Mouse (Mus musculus): ENCODE measurements around the gene Brd4.

DNA sequence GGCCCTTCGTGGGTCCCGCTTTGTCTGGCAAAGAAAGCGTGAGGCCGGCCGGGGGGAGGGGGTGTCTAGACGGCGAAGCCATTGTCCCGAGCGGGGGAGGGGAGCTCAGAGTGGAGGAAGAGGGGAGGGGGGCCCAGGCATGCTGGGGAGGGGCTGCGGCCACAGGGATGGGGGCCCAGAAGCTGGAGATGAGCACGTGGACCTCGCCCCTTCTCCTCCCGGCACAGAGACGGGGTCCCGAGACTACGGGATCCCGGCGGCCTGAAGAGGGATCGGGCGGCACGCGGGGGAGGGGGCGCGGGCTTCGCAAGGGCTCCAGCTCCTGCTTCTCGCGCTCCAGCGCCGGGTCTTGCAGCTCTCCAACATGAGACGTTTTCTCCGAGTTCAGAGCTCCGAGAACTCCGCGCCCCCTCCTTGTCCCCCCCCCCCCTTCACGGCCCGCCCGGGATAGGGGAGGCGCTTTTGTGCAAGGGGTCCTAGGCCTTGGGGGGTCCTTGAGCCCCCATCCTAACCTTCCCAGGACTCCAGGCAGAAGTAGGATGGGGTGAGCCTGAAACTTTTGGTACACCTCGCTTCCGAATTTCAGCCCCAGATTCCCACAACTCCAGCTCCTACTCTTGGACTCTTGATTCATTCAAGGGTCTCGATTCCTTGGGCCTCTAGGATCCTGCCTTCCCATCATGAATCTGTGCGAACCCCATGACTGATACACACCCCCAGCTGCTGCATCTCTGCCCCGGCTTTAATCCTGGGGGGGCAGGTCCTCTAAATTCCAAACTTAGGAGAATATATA is 118.5 kb downstream of the Brd4 start:
- no peak for TF ChIP-seq POLR2A (IDR thresholded peaks at IDR 0.05; ENCODE audit: control insufficient read depth in 1 of 2, insufficient read depth in 1 of 2, low read depth in 1 of 2, low read length in 2 of 2, poor library complexity in 1 of 2)
- TF ChIP-seq USF2 (IDR thresholded peaks at IDR 0.05; ENCODE audit: borderline replicate concordance in 1 of 2, insufficient read depth in 1 of 2, low read depth in 1 of 2, low read length in 2 of 2) = no peak

All from MEL (cell line).